9 mouse cellular contexts compared by ENCODE assay signal in the genomic region with DNA sequence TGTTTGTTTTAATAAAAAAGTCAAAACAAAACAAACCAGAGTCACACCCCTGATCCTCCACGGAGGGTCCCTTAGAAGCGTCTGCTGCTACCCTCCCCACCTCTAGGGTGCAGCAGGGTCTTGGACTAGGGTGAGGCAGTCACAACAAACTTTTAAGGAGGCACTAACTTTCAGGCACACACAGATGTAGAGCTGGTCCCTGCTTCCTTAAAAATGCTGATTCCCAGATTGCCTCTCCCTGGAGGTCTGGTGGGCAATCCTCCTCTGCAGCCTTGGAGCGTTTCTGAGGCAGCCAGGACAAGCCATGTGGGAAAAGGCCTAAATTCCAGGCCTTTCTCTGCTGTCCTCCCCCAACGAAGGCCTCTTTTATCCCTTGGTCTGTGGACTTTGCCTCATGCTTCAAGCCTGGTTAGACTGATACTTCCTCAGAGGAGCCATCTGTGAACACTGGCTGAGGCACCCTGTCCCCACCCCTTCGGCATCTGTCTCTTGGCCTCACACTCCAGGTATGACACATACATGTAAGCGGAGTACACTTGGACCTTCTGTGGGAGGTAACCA. TPM values are rescaled to one million over a fixed set of nuclear protein-coding genes. Genes with fewer than 3 reads are reported as not detected.
A peak's percentile ranks its signal among the peaks of the same experiment; 100 is the strongest.
DNase-seq lines count a peak whose midpoint lies in the region; ATAC-seq and TF ChIP-seq lines count a peak whose summit lies in the region.
"Had no signal": no experiment of that assay in that cellular context is flagged by ENCODE, and none has a peak within 500 bp of the region (broad histone marks: within the 10 kb centered on the region; RNA-seq: fewer than 3 reads in every experiment).

No protein-coding gene starts in this region.

- H3K4me1 ChIP-seq in midbrain, postnatal 0 days (ENCODE audit: insufficient read depth, low read length), result peaks cover 6% of the 10 kb centered on the region; the same call in 1 of the 2 replicates
- peaks cover 21% of the 10 kb centered on the region for H3K4me1 ChIP-seq in midbrain, embryonic 15.5 days
- peaks cover 20% of the 10 kb centered on the region for H3K4me1 ChIP-seq in forebrain, embryonic 16.5 days (replicated peaks; ENCODE audit: control insufficient read depth, insufficient read depth, low read length)

- peaks cover 27% of the 10 kb centered on the region for H3K27me3 ChIP-seq in midbrain, postnatal 0 days (ENCODE audit: insufficient read depth, low read length)
- peaks cover 28% of the 10 kb centered on the region for H3K27me3 ChIP-seq in midbrain, embryonic 15.5 days (replicated peaks)
- peaks cover 7% of the 10 kb centered on the region; the same call in 1 of the 2 replicates for H3K27me3 ChIP-seq in forebrain, embryonic 16.5 days (replicated peaks; ENCODE audit: control insufficient read depth, insufficient read depth, low read length)

- H3K9me3 ChIP-seq in midbrain, postnatal 0 days (ENCODE audit: low read length), result no peaks in the 10 kb centered on the region
- no peaks in the 10 kb centered on the region for H3K9me3 ChIP-seq in midbrain, embryonic 15.5 days
- no peaks in the 10 kb centered on the region for H3K9me3 ChIP-seq in forebrain, embryonic 16.5 days (ENCODE audit: control insufficient read depth, low read length)

- no peak overlapping the region for H3K4me2 ChIP-seq in midbrain, postnatal 0 days (ENCODE audit: low read depth, low read length, poor library complexity, severe bottlenecking)
- no peak overlapping the region for H3K4me2 ChIP-seq in midbrain, embryonic 15.5 days
- H3K4me2 ChIP-seq in forebrain, embryonic 16.5 days (ENCODE audit: low read length), result no peak overlapping the region

- no peak overlapping the region for H3K4me3 ChIP-seq in midbrain, postnatal 0 days (ENCODE audit: low read depth, low read length)
- H3K4me3 ChIP-seq in midbrain, embryonic 15.5 days, result no peak overlapping the region
- H3K4me3 ChIP-seq in forebrain, embryonic 16.5 days (replicated peaks; ENCODE audit: low read length), result no peak overlapping the region

- H3K36me3 ChIP-seq in midbrain, postnatal 0 days (ENCODE audit: insufficient read depth, low read length), result no peaks in the 10 kb centered on the region
- no peaks in the 10 kb centered on the region for H3K36me3 ChIP-seq in midbrain, embryonic 15.5 days (replicated peaks)
- H3K36me3 ChIP-seq in forebrain, embryonic 16.5 days (ENCODE audit: control insufficient read depth, insufficient read depth), result no peaks in the 10 kb centered on the region

- ATAC-seq in CD4-positive, CD25-positive, alpha-beta regulatory T cell, adult 4 months, result no peak
- no peak for ATAC-seq in midbrain, postnatal 0 days (ENCODE audit: low FRiP score)
- ATAC-seq in midbrain, embryonic 15.5 days (replicated peaks), result no peak
- no peak for ATAC-seq in forebrain, embryonic 16.5 days

- no peak overlapping the region for H3K9ac ChIP-seq in midbrain, postnatal 0 days (replicated peaks; ENCODE audit: low read length, poor library complexity, severe bottlenecking)
- no peak overlapping the region for H3K9ac ChIP-seq in midbrain, embryonic 15.5 days
- no peak overlapping the region for H3K9ac ChIP-seq in forebrain, embryonic 16.5 days (replicated peaks; ENCODE audit: low read depth, low read length)

- no peak overlapping the region for H3K27ac ChIP-seq in midbrain, postnatal 0 days (ENCODE audit: low read depth, low read length)
- H3K27ac ChIP-seq in midbrain, embryonic 15.5 days, result no peak overlapping the region
- no peak overlapping the region for H3K27ac ChIP-seq in forebrain, embryonic 16.5 days (ENCODE audit: low read length)

- TF ChIP-seq CTCF in midbrain, postnatal 0 days (IDR thresholded peaks at IDR 0.05), result peak; percentile 39

- DNase-seq in CD4-positive, CD25-positive, alpha-beta regulatory T cell, adult 2 months (ENCODE audit: low read depth, low spot score), result peak; percentile 55
- DNase-seq in midbrain, postnatal 0 days (ENCODE audit: low spot score), result no peak
- peak; percentile 29 to 51 for DNase-seq in kidney, postnatal 36 days
- peak; percentile 66 for DNase-seq in thymus, postnatal 4 days
- no peak for DNase-seq in cerebellum, adult 18-20 months

- WGBS in midbrain, postnatal 0 days, result 42% methylated on average over 6 of the region's 6 CpGs
- 46% methylated on average over 6 of the region's 6 CpGs for WGBS in midbrain, embryonic 15.5 days
- WGBS in forebrain, embryonic 16.5 days, result 39% methylated on average over 6 of the region's 6 CpGs

RNA-seq across cellular contexts. Expression of a gene that starts 10.9 kb away (rescaled TPM):
- 100 to 1,000 TPM; 310 to 397 TPM for polyA plus RNA-seq in CD4-positive, CD25-positive, alpha-beta regulatory T cell, adult 4 months (2017; shearing (Covaris generic))
- 0.93 and 3.2 TPM in 2 replicates for total RNA-seq in midbrain, postnatal 0 days (2014; rRNA removed)
- polyA plus RNA-seq in midbrain, postnatal 0 days (2015; fragmentation: Nextera tagmentation; extraction: Ambion mirVana), result 3.2 and 4.0 TPM in 2 replicates
- 2.6 and 3.1 TPM in 2 replicates for polyA plus RNA-seq in midbrain, embryonic 15.5 days (2015; fragmentation: Nextera tagmentation; extraction: Ambion mirVana)
- polyA plus RNA-seq in forebrain, embryonic 16.5 days (2015; fragmentation: Nextera tagmentation; extraction: Ambion mirVana), result 2.5 and 3.4 TPM in 2 replicates

RNA-seq across cellular contexts. Expression of a gene that starts 14.1 kb away (rescaled TPM):
- 1 to 10 TPM; 6.1 to 9.8 TPM for polyA plus RNA-seq in CD4-positive, CD25-positive, alpha-beta regulatory T cell, adult 4 months (2017; shearing (Covaris generic))
- total RNA-seq in midbrain, postnatal 0 days (2014; rRNA removed), result 0.57 TPM in 1 of 2 replicates, not detected in the other
- not detected in 2 replicates for polyA plus RNA-seq in midbrain, postnatal 0 days (2015; fragmentation: Nextera tagmentation; extraction: Ambion mirVana)
- not detected in 2 replicates for polyA plus RNA-seq in midbrain, embryonic 15.5 days (2015; fragmentation: Nextera tagmentation; extraction: Ambion mirVana)
- polyA plus RNA-seq in forebrain, embryonic 16.5 days (2015; fragmentation: Nextera tagmentation; extraction: Ambion mirVana), result 0.24 TPM in 1 of 2 replicates, not detected in the other
- total RNA-seq: megakaryocyte, adult 5-6 weeks had no signal

RNA-seq across cellular contexts. Expression of a gene that starts 38.3 kb away (rescaled TPM):
- not detected for polyA plus RNA-seq in CD4-positive, CD25-positive, alpha-beta regulatory T cell, adult 4 months (2017; shearing (Covaris generic))
- total RNA-seq in midbrain, postnatal 0 days (2014; rRNA removed), result not detected in 2 replicates
- 0.15 and 0.30 TPM in 2 replicates for polyA plus RNA-seq in midbrain, postnatal 0 days (2015; fragmentation: Nextera tagmentation; extraction: Ambion mirVana)
- not detected in 2 replicates for polyA plus RNA-seq in midbrain, embryonic 15.5 days (2015; fragmentation: Nextera tagmentation; extraction: Ambion mirVana)
- not detected in 2 replicates for polyA plus RNA-seq in forebrain, embryonic 16.5 days (2015; fragmentation: Nextera tagmentation; extraction: Ambion mirVana)
- total RNA-seq: megakaryocyte, adult 5-6 weeks had no signal

RNA-seq across cellular contexts. Expression of a gene that starts 51.8 kb away (rescaled TPM):
- 10 to 100 TPM; 47.8 to 50.7 TPM for polyA plus RNA-seq in CD4-positive, CD25-positive, alpha-beta regulatory T cell, adult 4 months (2017; shearing (Covaris generic))
- 5.2 and 5.8 TPM in 2 replicates for total RNA-seq in midbrain, postnatal 0 days (2014; rRNA removed)
- 8.9 and 10.0 TPM in 2 replicates for polyA plus RNA-seq in midbrain, postnatal 0 days (2015; fragmentation: Nextera tagmentation; extraction: Ambion mirVana)
- polyA plus RNA-seq in midbrain, embryonic 15.5 days (2015; fragmentation: Nextera tagmentation; extraction: Ambion mirVana), result 10.5 and 11.5 TPM in 2 replicates
- 14.8 and 17.1 TPM in 2 replicates for polyA plus RNA-seq in forebrain, embryonic 16.5 days (2015; fragmentation: Nextera tagmentation; extraction: Ambion mirVana)

Comparison
In these comparisons a context has a peak if more than half of its experiments do, and no peak if none do; other contexts are left out.
1. DNase-seq: peak in CD4-positive, CD25-positive, alpha-beta regulatory T cell, adult 2 months (single experiment), kidney, postnatal 36 days (2 of 2) and thymus, postnatal 4 days (single experiment); none in midbrain, postnatal 0 days (single experiment) and cerebellum, adult 18-20 months (0 of 2).
2. RNA of a gene that starts 10.9 kb away (polyA plus RNA-seq): 310 to 397 TPM in CD4-positive, CD25-positive, alpha-beta regulatory T cell, adult 4 months; 3.2 to 4.0 TPM in midbrain, postnatal 0 days, 2.6 to 3.1 TPM in midbrain, embryonic 15.5 days and 2.5 to 3.4 TPM in forebrain, embryonic 16.5 days; every median in the first group is over 10 times any median in the second.